Mouse (Mus musculus) liver, embryonic 14.5 days (tissue): Measurements from ENCODE around the gene Tefm. TPM values are rescaled to one million over a fixed set of nuclear protein-coding genes. Genes with fewer than 3 reads are reported as not detected.

Experiments
- ATAC-seq: fragments of 200-750 bp; cut with Nextera tagmentation; 2 replicates; pipeline ENCODE4 v1.8.0; 2017; ENCODE audit warnings: moderate number of reproducible peaks, mild to moderate bottlenecking, moderate library complexity; ENCODE audit not compliant: insufficient read depth
- DNase-seq, 3 experiments: peaks; one replicate each; pipeline ENCODE4 v3.0.0-alpha.2; 2012 to 2013; ENCODE audit warnings: low read depth in 3 of 3, low spot score in 3 of 3
- H3K27ac ChIP-seq: fragments of 300-500 bp; sonication (generic); 2 replicates; pipeline ENCODE4 v1.5.1; 2014; ENCODE audit warnings: moderate library complexity, mild to moderate bottlenecking, control low read depth, inconsistent platforms
- H3K27me3 ChIP-seq: fragments of 300-500 bp; sonication (generic); 2 replicates; pipeline ENCODE4 v1.6.1; 2014; ENCODE audit warnings: mild to moderate bottlenecking, low read length, moderate library complexity; ENCODE audit not compliant: control insufficient read depth, insufficient read depth
- H3K36me3 ChIP-seq: fragments of 300-500 bp; sonication (generic); replicated peaks from 2 replicates; pipeline ENCODE4 v1.6.1; 2014; ENCODE audit warnings: low read depth; ENCODE audit not compliant: control insufficient read depth, insufficient read depth
- H3K4me1 ChIP-seq, 2 experiments: fragments of 200-500 bp in 1 of 2; fragments of 300-500 bp in 1 of 2; sonication (generic) in 1 of 2; replicated peaks; 2 replicates each; pipeline ENCODE4 v1.6.1; 2012 to 2014; ENCODE audit warnings: antibody characterized with exemption in 1 of 2, inconsistent platforms in 1 of 2, low read length in 1 of 2; ENCODE audit not compliant: control insufficient read depth in 2 of 2, insufficient read depth in 2 of 2
- H3K4me2 ChIP-seq: fragments of 300-500 bp; sonication (generic); 2 replicates; pipeline ENCODE4 v1.6.1; 2014; ENCODE audit warnings: low read depth, mild to moderate bottlenecking, control low read depth, moderate library complexity
- H3K4me3 ChIP-seq, 2 experiments: fragments of 200-500 bp in 1 of 2; fragments of 300-500 bp in 1 of 2; sonication (generic) in 1 of 2; 2 replicates each; pipeline ENCODE4 v1.5.1; 2012 to 2014; ENCODE audit warnings: low read depth in 2 of 2, low read length in 2 of 2, mild to moderate bottlenecking in 2 of 2, control low read depth in 1 of 2, inconsistent platforms in 1 of 2, moderate library complexity in 1 of 2; ENCODE audit not compliant: insufficient read depth in 1 of 2
- H3K9ac ChIP-seq: fragments of 300-500 bp; sonication (generic); replicated peaks from 2 replicates; pipeline ENCODE4 v1.6.1; 2014; ENCODE audit warnings: mild to moderate bottlenecking, control low read depth, moderate library complexity
- H3K9me3 ChIP-seq: fragments of 300-500 bp; sonication (generic); 2 replicates; pipeline ENCODE4 v1.6.1; 2016; ENCODE audit warnings: low read length, mixed read lengths; ENCODE audit not compliant: control insufficient read depth
- CTCF ChIP-seq: IDR thresholded peaks from 2 replicates; pipeline ENCODE4 v1.5.1; 2016; ENCODE audit warnings: antibody characterized with exemption, low read depth, control low read depth
- EP300 ChIP-seq: IDR thresholded peaks from 2 replicates; pipeline ENCODE4 v1.6.1; 2016; ENCODE audit warnings: antibody characterized with exemption, low read depth
- WGBS: fragments of 180-500 bp; shearing (Covaris S2); extraction: QIAGEN DNeasy Blood & Tissue Kit; methylation state at CpG from one replicate; pipeline ENCODE4 v1.1.7; 2014; ENCODE audit not compliant: insufficient replicate concordance; 5-methylcytosine and 5-hydroxymethylcytosine counted together
- polyA plus RNA-seq, 2 experiments: library from polyadenylated mRNA; depleted of rRNA in 1 of 2; stranded (reverse) in 1 of 2; unstranded in 1 of 2; fragments of >200 nt; fragmentation: Nextera tagmentation in 1 of 2; extraction: Ambion mirVana in 1 of 2; gene quantifications; 2 replicates each; pipeline versions ENCODE4 v1.2.1 to v1.2.3; 2012 to 2014

Tefm gene
- polyA plus RNA-seq, 2 experiments, result 7.5 to 12.5 TPM

DNA sequence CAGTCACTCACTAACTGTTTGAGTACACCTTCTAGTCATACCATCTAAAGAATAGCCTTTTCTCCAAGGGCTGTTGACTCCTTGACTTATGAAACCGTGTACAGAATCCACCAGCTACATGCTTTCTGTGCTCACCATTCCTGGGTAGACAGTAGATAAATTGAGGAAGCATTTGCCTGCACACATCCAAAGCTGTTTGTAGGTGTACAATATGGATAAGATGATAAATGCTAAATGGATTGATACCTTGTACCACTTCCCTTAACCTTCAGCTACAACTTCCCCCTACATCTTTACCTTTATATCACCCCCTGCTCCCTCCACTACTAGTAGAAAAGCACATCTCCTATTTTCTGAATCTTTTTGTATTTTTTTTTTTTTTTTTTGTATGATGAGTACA, 37.6 kb downstream of the Tefm start:
- Histone ChIP-seq H3K4me2 (no peak overlapping the region), H3K4me3 (no peak overlapping the region), H3K36me3 (peaks cover 83% of the 10 kb centered on the region), H3K27me3 (no peaks in the 10 kb centered on the region), H3K27ac (no peak overlapping the region), H3K9me3 (no peaks in the 10 kb centered on the region), H3K9ac (no peak overlapping the region), H3K4me1 (peaks cover 2 to 6% of the 10 kb centered on the region in 2 experiments; a peak in 2 of 4 replicates)
- ATAC-seq, result no peak
- TF ChIP-seq EP300 (no peak), CTCF (no peak)
- WGBS, result 58% methylated on average over 1 of the region's 1 CpGs
- no peak for DNase-seq

DNA sequence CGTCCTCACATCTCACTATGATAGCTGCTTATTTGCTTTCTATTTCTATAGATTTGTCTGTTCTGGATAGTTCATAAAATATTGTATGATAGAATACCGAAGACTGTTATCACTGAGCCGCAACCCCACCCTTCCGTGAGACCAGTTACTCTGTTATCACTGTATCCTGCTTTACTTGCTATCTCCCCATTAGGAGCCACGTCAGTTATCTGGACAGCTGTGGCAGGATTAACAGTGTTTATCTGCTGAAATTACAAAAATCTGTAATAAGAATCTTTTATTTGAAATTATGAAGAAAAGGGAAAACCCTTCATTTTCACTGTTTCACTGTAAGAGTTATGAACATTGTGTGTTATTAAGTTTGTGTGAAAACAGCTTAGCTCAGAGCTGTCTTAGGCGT, 40.7 kb downstream of the Tefm start:
- Histone ChIP-seq H3K36me3 (peaks cover 78% of the 10 kb centered on the region), H3K27ac (no peak overlapping the region), H3K9ac (no peak overlapping the region), H3K27me3 (no peaks in the 10 kb centered on the region), H3K4me3 (no peak overlapping the region), H3K9me3 (no peaks in the 10 kb centered on the region), H3K4me1 (peaks cover 2 to 6% of the 10 kb centered on the region in 2 experiments; a peak in 2 of 4 replicates), H3K4me2 (no peak overlapping the region)
- 31% methylated on average over 6 of the region's 6 CpGs for WGBS
- ATAC-seq (peak; percentile 55; the same call in 1 of the 2 replicates), DNase-seq (no peak)
- TF ChIP-seq CTCF (no peak), EP300 (peak; percentile 65)

DNA sequence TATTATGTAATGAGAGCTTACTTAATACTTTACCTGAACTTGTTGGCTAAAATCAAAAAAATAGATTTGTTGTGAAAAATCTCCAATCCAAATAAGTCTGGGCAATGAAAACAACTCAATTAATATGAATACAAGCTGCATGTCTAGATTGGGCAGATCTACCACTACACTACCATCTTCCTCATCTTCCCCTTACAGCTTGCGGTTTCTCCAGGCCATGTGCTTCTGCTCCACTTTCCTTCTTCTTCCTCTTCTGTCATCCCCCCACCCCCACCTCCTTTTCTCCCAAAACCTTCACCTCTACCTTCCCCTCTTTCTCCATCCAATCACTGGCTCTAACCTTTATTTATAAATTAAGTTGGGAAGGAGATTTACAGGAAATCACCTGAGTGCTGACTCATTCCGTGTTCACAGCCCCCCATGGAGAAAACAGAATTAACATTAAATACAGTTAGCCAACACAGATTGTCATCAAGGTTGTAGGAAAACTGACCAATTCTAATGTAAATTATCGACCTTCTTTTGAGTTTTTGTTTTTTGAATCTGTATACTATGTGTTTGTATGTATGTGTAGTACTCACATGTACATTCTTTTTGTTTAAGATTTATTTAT, 43.4 kb downstream of the Tefm start:
- Histone ChIP-seq H3K27ac (no peak overlapping the region), H3K4me3 (no peak overlapping the region), H3K36me3 (peaks cover 79% of the 10 kb centered on the region), H3K9me3 (no peaks in the 10 kb centered on the region), H3K4me2 (no peak overlapping the region), H3K27me3 (no peaks in the 10 kb centered on the region), H3K4me1 (peaks cover 2 to 9% of the 10 kb centered on the region in 2 experiments; a peak in 2 of 4 replicates), H3K9ac (no peak overlapping the region)
- ATAC-seq, result no peak
- no peak for TF ChIP-seq CTCF
- no peak for TF ChIP-seq EP300
- 69% methylated on average over 3 of the region's 3 CpGs for WGBS
- DNase-seq, result no peak

DNA sequence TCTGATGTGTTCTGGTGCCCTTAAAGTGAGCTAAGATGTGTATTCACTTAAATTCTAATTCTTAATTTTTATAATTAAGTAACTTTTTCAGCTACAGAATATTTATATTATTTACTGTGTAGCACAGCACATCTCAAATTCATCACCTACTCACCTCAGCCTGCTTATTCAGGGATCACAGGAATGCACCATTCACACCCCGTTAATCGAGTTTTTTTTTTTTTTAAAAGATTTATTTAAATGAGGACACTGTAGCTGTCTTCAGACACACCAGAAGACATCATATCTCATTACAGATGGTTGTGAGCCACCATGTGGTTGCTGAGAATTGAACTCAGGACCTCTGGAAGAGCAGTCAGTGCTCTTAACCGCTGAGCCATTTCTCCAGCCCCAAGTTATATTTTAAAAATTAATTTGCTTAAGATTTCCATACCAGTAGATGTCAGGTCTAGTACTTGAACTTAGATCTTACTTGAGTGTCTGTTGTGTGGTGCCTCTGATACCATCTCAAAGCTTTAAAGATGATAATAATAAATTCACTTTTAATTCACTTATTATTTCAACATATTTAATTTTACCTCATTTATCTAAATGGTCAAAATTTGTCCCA, 51.3 kb downstream of the Tefm start:
- TF ChIP-seq CTCF (no peak), EP300 (no peak)
- H3K4me2 ChIP-seq, result peak overlapping the region; percentile 77
- peaks cover 16 to 21% of the 10 kb centered on the region in 2 experiments for H3K4me1 ChIP-seq
- peak overlapping the region; percentile 99 for H3K9ac ChIP-seq
- no peaks in the 10 kb centered on the region for H3K9me3 ChIP-seq
- ATAC-seq, result no peak
- 28% methylated on average over 3 of the region's 3 CpGs for WGBS
- peak overlapping the region; percentile 97 to 98; a peak in 3 of 4 replicates for H3K4me3 ChIP-seq
- H3K27ac ChIP-seq, result peak overlapping the region; percentile 43
- H3K27me3 ChIP-seq, result no peaks in the 10 kb centered on the region
- no peak for DNase-seq
- peaks cover 18% of the 10 kb centered on the region for H3K36me3 ChIP-seq

DNA sequence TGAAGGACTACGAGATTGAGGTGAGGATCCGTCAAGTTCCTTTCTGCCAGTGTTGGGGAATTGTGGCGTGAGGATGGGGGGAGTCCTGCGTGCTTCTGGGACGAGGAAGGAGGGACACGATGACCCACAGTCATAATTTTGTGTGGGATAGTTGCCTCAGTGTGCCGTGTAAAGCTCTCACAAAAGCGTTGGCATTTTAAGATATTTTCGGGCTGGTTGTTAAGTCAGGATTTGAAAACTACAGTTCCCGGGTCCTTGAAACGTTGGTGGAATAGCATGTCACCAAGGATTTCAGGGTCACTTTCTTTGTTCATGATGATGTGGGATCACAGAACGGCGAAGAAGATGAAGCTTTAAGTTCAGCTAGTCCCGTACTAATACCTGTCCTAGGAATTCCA, 52.2 kb downstream of the Tefm start:
- no peak for TF ChIP-seq CTCF
- Histone ChIP-seq H3K27ac (peak overlapping the region; percentile 43), H3K4me1 (peaks cover 16 to 21% of the 10 kb centered on the region in 2 experiments), H3K36me3 (peaks cover 9% of the 10 kb centered on the region), H3K9ac (peak overlapping the region; percentile 99), H3K4me3 (peak overlapping the region; percentile 97 to 98), H3K9me3 (no peaks in the 10 kb centered on the region), H3K4me2 (peak overlapping the region; percentile 77), H3K27me3 (no peaks in the 10 kb centered on the region)
- ATAC-seq, result peak; percentile 2; the same call in 1 of the 2 replicates
- no peak for DNase-seq
- 1% methylated on average over 14 of the region's 14 CpGs for WGBS
